9 mouse cellular contexts compared by ENCODE assay signal in the genomic region with DNA sequence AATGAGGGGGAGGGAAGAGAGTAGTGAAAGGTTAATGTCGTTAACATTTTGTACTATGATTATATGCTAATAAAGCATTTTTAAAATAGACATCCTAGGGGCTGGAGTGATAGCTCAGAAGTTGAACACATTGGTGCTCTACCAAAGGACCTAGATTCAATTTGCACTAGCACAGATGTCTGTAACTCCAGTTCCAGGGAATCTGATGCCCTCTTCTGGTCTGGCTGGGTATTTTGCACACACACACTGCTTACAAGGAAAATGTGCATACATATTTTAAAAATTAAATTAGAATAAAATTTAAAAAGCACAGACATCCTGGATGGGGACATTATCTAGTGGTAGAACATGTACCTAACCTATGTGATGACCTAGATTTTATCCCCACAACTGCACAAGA.
DNase-seq lines count a peak whose midpoint lies in the region; ATAC-seq and TF ChIP-seq lines count a peak whose summit lies in the region.
"Had no signal": no experiment of that assay in that cellular context is flagged by ENCODE, and none has a peak within 500 bp of the region (broad histone marks: within the 10 kb centered on the region; RNA-seq: fewer than 3 reads in every experiment).

No protein-coding gene starts in this region.

- H3K4me2 ChIP-seq in liver, embryonic 12.5 days = no peak overlapping the region
- H3K4me2 ChIP-seq: limb, embryonic 13.5 days had no signal

- no peaks in the 10 kb centered on the region for H3K36me3 ChIP-seq in liver, adult 2 months (ENCODE audit: control insufficient read depth, insufficient read depth, low read length)
- no peaks in the 10 kb centered on the region for H3K36me3 ChIP-seq in liver, embryonic 12.5 days
- H3K36me3 ChIP-seq: limb, embryonic 13.5 days had no signal

- ATAC-seq in liver, embryonic 12.5 days = no peak
- ATAC-seq in erythroblast, adult 5-6 weeks (replicated peaks; ENCODE audit: low FRiP score, poor library complexity, severe bottlenecking) = no peak

- H3K27ac ChIP-seq in gastrocnemius, adult 2 months = no peak overlapping the region
- no peak overlapping the region for H3K27ac ChIP-seq in liver, adult 2 months (replicated peaks; ENCODE audit: insufficient read depth, low read depth, low read length)
- no peak overlapping the region for H3K27ac ChIP-seq in liver, embryonic 12.5 days
- H3K27ac ChIP-seq: limb, embryonic 13.5 days had no signal

- no peak overlapping the region for H3K9ac ChIP-seq in liver, adult 2 months (ENCODE audit: low read depth, low read length)
- H3K9ac ChIP-seq in liver, embryonic 12.5 days = no peak overlapping the region
- H3K9ac ChIP-seq: limb, embryonic 13.5 days had no signal

- no peaks in the 10 kb centered on the region for H3K27me3 ChIP-seq in liver, adult 2 months (ENCODE audit: control insufficient read depth, insufficient read depth, low read length)
- H3K27me3 ChIP-seq in liver, embryonic 12.5 days (replicated peaks) = no peaks in the 10 kb centered on the region
- H3K27me3 ChIP-seq: limb, embryonic 13.5 days had no signal

- no peak overlapping the region for H3K4me3 ChIP-seq in gastrocnemius, adult 2 months
- H3K4me3 ChIP-seq in liver, adult 2 months (ENCODE audit: insufficient read depth, low read depth, low read length) = no peak overlapping the region
- no peak overlapping the region for H3K4me3 ChIP-seq in liver, embryonic 12.5 days
- H3K4me3 ChIP-seq: limb, embryonic 13.5 days had no signal

- H3K4me1 ChIP-seq in liver, adult 2 months (ENCODE audit: control insufficient read depth, insufficient read depth, low read length) = no peaks in the 10 kb centered on the region
- no peaks in the 10 kb centered on the region for H3K4me1 ChIP-seq in liver, embryonic 12.5 days
- H3K4me1 ChIP-seq: limb, embryonic 13.5 days had no signal

- peak; percentile 62 for TF ChIP-seq CTCF in gastrocnemius, adult 2 months (IDR thresholded peaks at IDR 0.05)
- peak; percentile 56 for TF ChIP-seq CTCF in liver, adult 2 months (IDR thresholded peaks at IDR 0.05; ENCODE audit: low read depth, low read length)

- intact Hi-C loops in gastrocnemius, adult 2 months (cut with DNase I) = loop anchor here (5.0 kb wide), 1 partner anchor 155 kb away; no protein-coding TSS in a partner anchor
- intact Hi-C loops in gastrocnemius, postnatal 14 days (cut with DNase I; ENCODE audit: low total_unique reads) = loop anchor here (5.0 kb wide), 1 partner anchor 155 kb away; no protein-coding TSS in a partner anchor

- 39% methylated on average over 1 of the region's 1 CpGs for WGBS in liver, adult 2 months
- 29% methylated on average over 1 of the region's 1 CpGs for WGBS in liver, embryonic 12.5 days (ENCODE audit: insufficient replicate concordance)

- no peak for TF ChIP-seq POLR2A in liver, adult 2 months (IDR thresholded peaks at IDR 0.05; ENCODE audit: extremely low read depth, insufficient read depth, low read length)

- H3K9me3 ChIP-seq in liver, embryonic 12.5 days (replicated peaks) = no peaks in the 10 kb centered on the region
- H3K9me3 ChIP-seq: limb, embryonic 13.5 days had no signal

- H3K79me2 ChIP-seq in liver, adult 2 months (ENCODE audit: control insufficient read depth, insufficient read depth, low read length) = no peaks in the 10 kb centered on the region

- peak; percentile 36 for DNase-seq in gastrocnemius, adult 2 months
- DNase-seq in gastrocnemius, postnatal 14 days = no peak
- DNase-seq in liver, adult 2 months (ENCODE audit: extremely low read depth, low read depth, low spot score) = peak; percentile 45
- peak; percentile 47 for DNase-seq in adrenal gland, postnatal 10 days
- DNase-seq in lung, postnatal 10 days = peak; percentile 51
- no peak for DNase-seq in cerebellum, adult 11-12 months

Comparison
In these comparisons a context has a peak if more than half of its experiments do, and no peak if none do; other contexts are left out.
1. DNase-seq: peak in gastrocnemius, adult 2 months (single experiment), liver, adult 2 months (single experiment), adrenal gland, postnatal 10 days (single experiment) and lung, postnatal 10 days (single experiment); none in gastrocnemius, postnatal 14 days (single experiment) and cerebellum, adult 11-12 months (single experiment).